Mouse (Mus musculus): ENCODE results near the gene Msgn1.

DNA sequence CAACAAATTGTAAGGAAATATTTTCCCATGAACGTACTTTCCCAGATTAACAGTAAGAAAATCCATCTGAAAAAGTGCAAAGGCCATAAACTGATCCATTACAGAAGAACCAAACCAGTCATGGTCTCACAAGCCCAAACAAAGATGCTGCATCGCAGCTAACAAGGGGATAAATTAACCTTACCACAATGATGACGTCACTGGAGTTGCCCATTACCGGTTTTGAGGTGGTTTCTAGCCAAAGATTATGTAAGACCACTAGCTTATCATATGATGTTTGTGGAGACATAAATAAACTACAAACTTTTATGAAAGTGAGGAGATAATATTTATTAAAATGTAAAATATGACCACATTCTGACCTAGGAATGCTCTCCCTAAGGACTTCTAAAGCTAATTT, 2.5 kb downstream of the Msgn1 start:
- TF ChIP-seq MYOD1 (IDR thresholded peaks at IDR 0.05; ENCODE audit: control insufficient read depth, insufficient read length, low read depth) (no peak), CTCF (IDR thresholded peaks at IDR 0.05; ENCODE audit: control insufficient read depth, insufficient read depth, insufficient read length) (no peak), MAX (IDR thresholded peaks at IDR 0.05) (no peak)
